Mouse (Mus musculus) embryonic facial prominence, embryonic 14.5 days (tissue): ENCODE data around the gene Nrxn3. TPM values are rescaled to one million over a fixed set of nuclear protein-coding genes. Genes with fewer than 3 reads are reported as not detected.

Experiments
- ATAC-seq: fragments of 200-750 bp; cut with Nextera tagmentation; 2 replicates; pipeline ENCODE4 v1.8.0; 2017; ENCODE audit warnings: low read depth, moderate number of reproducible peaks, moderate TSS enrichment
- DNase-seq: peaks from one replicate; pipeline ENCODE4 v3.0.0-alpha.2; 2015; ENCODE audit warnings: low spot score
- H3K27ac ChIP-seq: fragments of 300-500 bp; sonication (generic); replicated peaks from 2 replicates; pipeline ENCODE4 v1.5.1; 2014; ENCODE audit warnings: low read depth, mild to moderate bottlenecking, low read length, moderate library complexity
- H3K27me3 ChIP-seq: fragments of 300-500 bp; sonication (generic); replicated peaks from 2 replicates; pipeline ENCODE4 v1.6.1; 2014; ENCODE audit warnings: low read length; ENCODE audit not compliant: control insufficient read depth, insufficient read depth
- H3K36me3 ChIP-seq: fragments of 300-500 bp; sonication (generic); 2 replicates; pipeline ENCODE4 v1.6.1; 2014; ENCODE audit warnings: low read length, mixed read lengths; ENCODE audit not compliant: control insufficient read depth, insufficient read depth
- H3K4me1 ChIP-seq: fragments of 300-500 bp; sonication (generic); 2 replicates; pipeline ENCODE4 v1.6.1; 2014; ENCODE audit warnings: antibody characterized with exemption, low read length; ENCODE audit not compliant: control insufficient read depth, insufficient read depth
- H3K4me2 ChIP-seq: fragments of 300-500 bp; sonication (generic); 2 replicates; pipeline ENCODE4 v1.6.1; 2014; ENCODE audit warnings: low read depth, mild to moderate bottlenecking, low read length, moderate library complexity, mixed read lengths
- H3K4me3 ChIP-seq: fragments of 300-500 bp; sonication (generic); 2 replicates; pipeline ENCODE4 v1.5.1; 2014; ENCODE audit warnings: low read depth, mild to moderate bottlenecking, low read length
- H3K9ac ChIP-seq: fragments of 300-500 bp; sonication (generic); 2 replicates; pipeline ENCODE4 v1.6.1; 2014; ENCODE audit warnings: low read depth, mild to moderate bottlenecking, low read length, moderate library complexity, mixed read lengths
- H3K9me3 ChIP-seq: fragments of 300-500 bp; sonication (generic); 2 replicates; pipeline ENCODE4 v1.6.1; 2016; ENCODE audit warnings: low read length; ENCODE audit not compliant: control insufficient read depth
- WGBS: fragments of 180-500 bp; shearing (Covaris S2); extraction: QIAGEN DNeasy Blood & Tissue Kit; methylation state at CpG from one replicate; pipeline ENCODE4 v1.1.7; 2014; 5-methylcytosine and 5-hydroxymethylcytosine counted together
- polyA plus RNA-seq: library from polyadenylated mRNA; unstranded; fragments of >200 nt; fragmentation: Nextera tagmentation; extraction: Ambion mirVana; gene quantifications from 2 replicates; pipeline ENCODE4 v1.2.1, GENCODE M21; 2014

The Nrxn3 gene
- polyA plus RNA-seq, 1 experiment from 2014 or later: 2.6 TPM

- WGBS: 94% methylated on average over 3 of the region's 3 CpGs
- H3K9ac ChIP-seq: no peak overlapping the region
- no peaks in the 10 kb centered on the region for H3K4me1 ChIP-seq
- H3K4me2 ChIP-seq: no peak overlapping the region
- H3K27ac ChIP-seq: no peak overlapping the region
- ATAC-seq (no peak), DNase-seq (no peak)
- H3K9me3 ChIP-seq: no peaks in the 10 kb centered on the region
- H3K36me3 ChIP-seq: no peaks in the 10 kb centered on the region
- no peaks in the 10 kb centered on the region for H3K27me3 ChIP-seq
- H3K4me3 ChIP-seq: no peak overlapping the region
These were observed 1437.2 kb downstream of the Nrxn3 start for GRCm38 (mm10) chr12:90159911-90160310.

- Histone ChIP-seq H3K4me2 (no peak overlapping the region), H3K4me3 (no peak overlapping the region), H3K9me3 (no peaks in the 10 kb centered on the region), H3K36me3 (no peaks in the 10 kb centered on the region), H3K9ac (no peak overlapping the region), H3K27me3 (no peaks in the 10 kb centered on the region), H3K4me1 (no peaks in the 10 kb centered on the region), H3K27ac (no peak overlapping the region)
- DNase-seq (no peak), ATAC-seq (no peak)
- WGBS: 86% methylated on average over 2 of the region's 2 CpGs
These were observed 1443.4 kb downstream of the Nrxn3 start for GRCm38 (mm10) chr12:90166118-90166517.

DNA sequence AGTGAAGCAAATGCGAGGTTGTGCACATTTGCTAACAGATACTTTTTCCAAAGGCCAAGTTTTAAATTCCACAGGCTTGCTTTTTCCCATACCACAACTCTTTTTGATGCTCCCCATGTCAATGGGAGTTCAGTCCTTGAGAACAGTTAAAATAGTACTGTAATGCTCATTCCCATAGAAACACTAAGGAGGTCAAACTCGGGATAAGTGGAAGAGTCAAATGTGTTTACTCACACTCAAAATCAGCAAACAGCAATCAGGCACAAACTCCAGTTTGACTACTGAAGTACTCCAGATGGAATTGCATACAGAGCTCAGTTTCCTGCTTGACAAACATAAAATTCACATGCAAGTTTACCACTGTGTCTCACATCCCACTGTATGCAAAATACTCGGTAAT lies 1458.9 kb downstream of the Nrxn3 start:
- Histone ChIP-seq H3K27ac (no peak overlapping the region), H3K27me3 (no peaks in the 10 kb centered on the region), H3K4me3 (no peak overlapping the region), H3K9me3 (no peaks in the 10 kb centered on the region), H3K36me3 (no peaks in the 10 kb centered on the region), H3K4me1 (no peaks in the 10 kb centered on the region), H3K9ac (no peak overlapping the region), H3K4me2 (no peak overlapping the region)
- ATAC-seq (no peak), DNase-seq (no peak)
- 84% methylated on average over 3 of the region's 3 CpGs for WGBS

DNA sequence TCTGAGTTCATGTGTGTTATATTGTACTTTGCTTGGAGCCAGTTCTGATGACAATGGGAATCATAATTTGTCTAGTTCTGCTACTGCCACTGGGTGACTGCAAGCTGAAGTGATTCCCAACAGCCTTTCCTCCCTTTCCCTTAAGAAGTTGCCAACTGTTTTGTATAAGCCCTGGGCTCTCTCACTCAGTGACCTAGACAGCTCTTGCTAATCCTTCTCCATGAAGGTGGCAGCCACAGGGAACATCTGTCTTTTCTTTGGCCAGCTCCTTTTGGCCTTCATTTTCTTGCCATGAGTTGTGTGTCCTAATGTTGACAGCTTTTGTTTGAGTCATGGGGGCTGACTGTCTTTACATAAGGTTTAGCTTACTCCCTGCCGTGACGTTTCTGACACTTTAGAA lies 1460.3 kb downstream of the Nrxn3 start:
- Histone ChIP-seq H3K4me3 (no peak overlapping the region), H3K36me3 (no peaks in the 10 kb centered on the region), H3K9ac (no peak overlapping the region), H3K4me2 (no peak overlapping the region), H3K27me3 (no peaks in the 10 kb centered on the region), H3K9me3 (no peaks in the 10 kb centered on the region), H3K4me1 (no peaks in the 10 kb centered on the region), H3K27ac (no peak overlapping the region)
- 81% methylated on average over 2 of the region's 2 CpGs for WGBS
- ATAC-seq: no peak
- DNase-seq: no peak

GRCm38 (mm10) chr12:90196161-90196560 lies 1473.5 kb downstream of the Nrxn3 start:
- ATAC-seq: no peak
- Histone ChIP-seq H3K36me3 (no peaks in the 10 kb centered on the region), H3K27ac (no peak overlapping the region), H3K9ac (no peak overlapping the region), H3K9me3 (no peaks in the 10 kb centered on the region), H3K4me3 (no peak overlapping the region), H3K4me2 (no peak overlapping the region), H3K27me3 (no peaks in the 10 kb centered on the region), H3K4me1 (no peaks in the 10 kb centered on the region)
- DNase-seq: no peak

- Histone ChIP-seq H3K4me1 (no peaks in the 10 kb centered on the region), H3K9ac (no peak overlapping the region), H3K9me3 (no peaks in the 10 kb centered on the region), H3K4me2 (no peak overlapping the region), H3K27me3 (no peaks in the 10 kb centered on the region), H3K4me3 (no peak overlapping the region), H3K27ac (no peak overlapping the region), H3K36me3 (no peaks in the 10 kb centered on the region)
- ATAC-seq (no peak), DNase-seq (no peak)
- WGBS: 92% methylated on average over 3 of the region's 3 CpGs
These were observed 1475.3 kb downstream of the Nrxn3 start for GRCm38 (mm10) chr12:90197994-90198393.

- no peak overlapping the region for H3K9ac ChIP-seq
- H3K27me3 ChIP-seq: no peaks in the 10 kb centered on the region
- H3K36me3 ChIP-seq: no peaks in the 10 kb centered on the region
- H3K4me2 ChIP-seq: no peak overlapping the region
- H3K4me3 ChIP-seq: no peak overlapping the region
- DNase-seq (no peak), ATAC-seq (no peak)
- no peaks in the 10 kb centered on the region for H3K4me1 ChIP-seq
- H3K9me3 ChIP-seq: no peaks in the 10 kb centered on the region
- no peak overlapping the region for H3K27ac ChIP-seq
- 86% methylated on average over 1 of the region's 1 CpGs for WGBS
These were observed 1479.8 kb downstream of the Nrxn3 start for GRCm38 (mm10) chr12:90202501-90202900.

GRCm38 (mm10) chr12:90211410-90211809 lies 1488.7 kb downstream of the Nrxn3 start:
- H3K9me3 ChIP-seq: no peaks in the 10 kb centered on the region
- no peaks in the 10 kb centered on the region for H3K36me3 ChIP-seq
- no peak overlapping the region for H3K27ac ChIP-seq
- DNase-seq (no peak), ATAC-seq (no peak)
- H3K4me3 ChIP-seq: no peak overlapping the region
- H3K4me1 ChIP-seq: no peaks in the 10 kb centered on the region
- H3K27me3 ChIP-seq: no peaks in the 10 kb centered on the region
- no peak overlapping the region for H3K9ac ChIP-seq
- WGBS: 68% methylated on average over 2 of the region's 2 CpGs
- no peak overlapping the region for H3K4me2 ChIP-seq

DNA sequence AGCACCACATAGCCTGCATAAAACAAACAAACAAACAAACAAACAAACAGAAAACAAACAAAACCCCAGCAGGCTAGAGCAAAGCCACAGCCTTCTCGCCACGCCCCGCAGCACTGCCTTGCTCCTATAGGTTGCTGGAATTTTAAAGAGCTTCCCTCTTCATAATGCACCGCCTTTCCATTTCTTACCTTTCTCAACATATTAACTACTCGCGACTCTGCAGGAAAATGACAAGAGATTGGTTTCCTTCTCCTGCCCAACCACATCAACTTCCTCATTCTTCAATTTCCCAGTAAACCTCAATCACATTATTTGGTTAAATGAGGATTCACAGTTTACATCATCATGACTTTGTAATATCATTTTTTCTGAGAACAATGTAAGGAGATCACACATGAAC lies 1494.4 kb downstream of the Nrxn3 start:
- no peak overlapping the region for H3K4me2 ChIP-seq
- H3K27ac ChIP-seq: no peak overlapping the region
- no peaks in the 10 kb centered on the region for H3K4me1 ChIP-seq
- 84% methylated on average over 6 of the region's 6 CpGs for WGBS
- no peak for ATAC-seq
- no peaks in the 10 kb centered on the region for H3K9me3 ChIP-seq
- no peak overlapping the region for H3K9ac ChIP-seq
- H3K36me3 ChIP-seq: no peaks in the 10 kb centered on the region
- no peak for DNase-seq
- H3K4me3 ChIP-seq: no peak overlapping the region
- H3K27me3 ChIP-seq: no peaks in the 10 kb centered on the region
